In genomic region chr19:5062446-5062845, GRCm38 (mm10) we compare ENCODE assay signal across 19 mouse cellular contexts. TPM values are rescaled to one million over a fixed set of nuclear protein-coding genes. Genes with fewer than 3 reads are reported as not detected.
DNase-seq lines count a peak whose midpoint lies in the region; ATAC-seq and TF ChIP-seq lines count a peak whose summit lies in the region.
"Had no signal": no experiment of that assay in that cellular context is flagged by ENCODE, and none has a peak within 500 bp of the region (broad histone marks: within the 10 kb centered on the region; RNA-seq: fewer than 3 reads in every experiment).

No protein-coding gene starts in this region.

- no peak overlapping the region for H3K4me3 ChIP-seq in heart, adult 2 months
- H3K4me3 ChIP-seq: embryonic facial prominence, embryonic 12.5 days; heart, embryonic 15.5 days; limb, embryonic 12.5 days; liver, embryonic 15.5 days had no signal

- TF ChIP-seq CTCF in heart, adult 2 months (IDR thresholded peaks at IDR 0.05), result no peak

- H3K4me1 ChIP-seq in heart, adult 2 months (ENCODE audit: control insufficient read depth, insufficient read depth, low read length), result peaks cover 16% of the 10 kb centered on the region

- 58% methylated on average over 6 of the region's 6 CpGs for WGBS in heart, adult 2 months

- H3K27ac ChIP-seq in heart, adult 2 months, result no peak overlapping the region
- H3K27ac ChIP-seq: embryonic facial prominence, embryonic 12.5 days; heart, embryonic 15.5 days; limb, embryonic 12.5 days; liver, embryonic 15.5 days had no signal

- ATAC-seq in granulocyte monocyte progenitor cell, adult 5-6 weeks (replicated peaks; ENCODE audit: poor library complexity, severe bottlenecking), result no peak
- ATAC-seq in CD4-positive, CD25-positive, alpha-beta regulatory T cell, adult 4 months, result no peak

- no peak overlapping the region for H3K9ac ChIP-seq in heart, adult 2 months (ENCODE audit: low read depth, low read length)
- H3K9ac ChIP-seq: embryonic facial prominence, embryonic 12.5 days; heart, embryonic 15.5 days; limb, embryonic 12.5 days; liver, embryonic 15.5 days had no signal

- H3K79me2 ChIP-seq in heart, adult 2 months (replicated peaks; ENCODE audit: control insufficient read depth, insufficient read depth, low read length), result no peaks in the 10 kb centered on the region

- intact Hi-C loops in heart, adult 2 months (cut with DNase I), result no loop called here
- intact Hi-C loops in heart, postnatal 25 days (cut with DNase I), result no loop called here
- intact Hi-C loops in gastrocnemius, postnatal 36 days (cut with DNase I), result no loop called here

- no peaks in the 10 kb centered on the region for H3K36me3 ChIP-seq in heart, adult 2 months (ENCODE audit: control insufficient read depth, insufficient read depth, low read length)
- H3K36me3 ChIP-seq: embryonic facial prominence, embryonic 12.5 days; heart, embryonic 15.5 days; limb, embryonic 12.5 days; liver, embryonic 15.5 days had no signal

- H3K27me3 ChIP-seq in heart, adult 2 months (ENCODE audit: control insufficient read depth, insufficient read depth, low read length), result no peaks in the 10 kb centered on the region
- H3K27me3 ChIP-seq: embryonic facial prominence, embryonic 12.5 days; heart, embryonic 15.5 days; limb, embryonic 12.5 days had no signal

- no peak for TF ChIP-seq EP300 in heart, adult 2 months (IDR thresholded peaks at IDR 0.05; ENCODE audit: insufficient read depth, low read depth, low read length)

- DNase-seq in heart, adult 2 months, result peak; percentile 63 to 74
- no peak for DNase-seq in heart, postnatal 25 days (ENCODE audit: low spot score)
- peak; percentile 60 for DNase-seq in urinary bladder, postnatal 25 days (ENCODE audit: low spot score)
- DNase-seq in urinary bladder, adult 2 months (ENCODE audit: low spot score), result no peak
- DNase-seq in gastrocnemius, postnatal 36 days, result peak; percentile 57 to 74
- DNase-seq in yolk sac, embryonic 10.5 days (ENCODE audit: low spot score), result peak; percentile 72
- DNase-seq: adrenal gland, postnatal 36 days; cerebellum, adult 9-11 months; kidney, adult 9 months; kidney, postnatal 4 days; layer of hippocampus, postnatal 36 days; lung, postnatal 4 days; right cerebral cortex, postnatal 14 days had no signal

- TF ChIP-seq POLR2A in heart, adult 2 months (IDR thresholded peaks at IDR 0.05; ENCODE audit: insufficient read depth, low read depth, low read length), result no peak

RNA-seq across cellular contexts. Expression of gene Cd248, which starts 5.4 kb away (rescaled TPM):
- 10 to 100 TPM in 1 of 2 experiments, 1 to 10 TPM in 1; 9.3 to 12.2 TPM for total RNA-seq in heart, adult 2 months (2021)
- 18.1 and 20.0 TPM in 2 replicates for polyA plus RNA-seq in heart, adult 2 months (2012; rRNA removed)
- total RNA-seq in heart, postnatal 25 days (2021), result 10 to 100 TPM; 15.3 to 16.1 TPM
- polyA plus RNA-seq in urinary bladder, adult 2 months (2012; rRNA removed), result 77.2 and 103 TPM in 2 replicates
- total RNA-seq in gastrocnemius, postnatal 36 days (2021), result 10 to 100 TPM; 12.4 to 12.5 TPM
- total RNA-seq in granulocyte monocyte progenitor cell, adult 5-6 weeks (2014; fragmentation: Nextera tagmentation), result not detected in 2 replicates
- not detected in 2 replicates for total RNA-seq in granulocyte monocyte progenitor cell, adult 5-6 weeks (2017)
- polyA plus RNA-seq in CD4-positive, CD25-positive, alpha-beta regulatory T cell, adult 4 months (2017; shearing (Covaris generic)), result not detected

RNA-seq across cellular contexts. Expression of gene Rin1, which starts 12.2 kb away (rescaled TPM):
- 1 to 10 TPM; 1.2 to 1.8 TPM for total RNA-seq in heart, adult 2 months (2021)
- 2.1 and 3.0 TPM in 2 replicates for polyA plus RNA-seq in heart, adult 2 months (2012; rRNA removed)
- total RNA-seq in heart, postnatal 25 days (2021), result 1 to 10 TPM; 1.6 to 3.4 TPM
- 18.4 and 24.8 TPM in 2 replicates for polyA plus RNA-seq in urinary bladder, adult 2 months (2012; rRNA removed)
- total RNA-seq in gastrocnemius, postnatal 36 days (2021), result 1 to 10 TPM in 1 of 2 experiments, under 1 TPM in 1; 0.52 to 1.3 TPM
- total RNA-seq in granulocyte monocyte progenitor cell, adult 5-6 weeks (2014; fragmentation: Nextera tagmentation), result not detected in 2 replicates
- 0.21 and 1.0 TPM in 2 replicates for total RNA-seq in granulocyte monocyte progenitor cell, adult 5-6 weeks (2017)
- under 1 TPM; 0.14 to 0.17 TPM for polyA plus RNA-seq in CD4-positive, CD25-positive, alpha-beta regulatory T cell, adult 4 months (2017; shearing (Covaris generic))

RNA-seq across cellular contexts. Expression of gene Brms1, which starts 21.3 kb away (rescaled TPM):
- total RNA-seq in heart, adult 2 months (2021), result 10 to 100 TPM; 14.3 to 16.9 TPM
- polyA plus RNA-seq in heart, adult 2 months (2012; rRNA removed), result 17.0 and 18.1 TPM in 2 replicates
- total RNA-seq in heart, postnatal 25 days (2021), result 10 to 100 TPM; 11.4 to 12.3 TPM
- polyA plus RNA-seq in urinary bladder, adult 2 months (2012; rRNA removed), result 30.8 and 31.1 TPM in 2 replicates
- total RNA-seq in gastrocnemius, postnatal 36 days (2021), result 10 to 100 TPM; 11.5 to 14.1 TPM
- total RNA-seq in granulocyte monocyte progenitor cell, adult 5-6 weeks (2014; fragmentation: Nextera tagmentation), result 32.0 and 35.7 TPM in 2 replicates
- total RNA-seq in granulocyte monocyte progenitor cell, adult 5-6 weeks (2017), result 33.6 and 43.3 TPM in 2 replicates
- polyA plus RNA-seq in CD4-positive, CD25-positive, alpha-beta regulatory T cell, adult 4 months (2017; shearing (Covaris generic)), result 100 to 1,000 TPM in 1 of 2 experiments, 10 to 100 TPM in 1; 85.7 to 136 TPM

RNA-seq across cellular contexts. Expression of gene Tmem151a, which starts 22.9 kb away (rescaled TPM):
- 1 to 10 TPM; 2.6 to 2.8 TPM for total RNA-seq in heart, adult 2 months (2021)
- 1.9 and 3.3 TPM in 2 replicates for polyA plus RNA-seq in heart, adult 2 months (2012; rRNA removed)
- 1 to 10 TPM; 4.0 to 4.8 TPM for total RNA-seq in heart, postnatal 25 days (2021)
- polyA plus RNA-seq in urinary bladder, adult 2 months (2012; rRNA removed), result 2.8 and 3.9 TPM in 2 replicates
- under 1 TPM in 1 of 2 experiments, not detected in 1; 0.22 TPM for total RNA-seq in gastrocnemius, postnatal 36 days (2021)
- total RNA-seq in granulocyte monocyte progenitor cell, adult 5-6 weeks (2014; fragmentation: Nextera tagmentation), result 5.1 TPM in 1 of 2 replicates, not detected in the other
- total RNA-seq in granulocyte monocyte progenitor cell, adult 5-6 weeks (2017), result 0.62 TPM in 1 of 2 replicates, not detected in the other
- not detected for polyA plus RNA-seq in CD4-positive, CD25-positive, alpha-beta regulatory T cell, adult 4 months (2017; shearing (Covaris generic))

RNA-seq across cellular contexts. Expression of gene AC124502.3, which starts 23.8 kb away (rescaled TPM):
- total RNA-seq in heart, adult 2 months (2021), result 1 to 10 TPM; 1.3 to 2.3 TPM
- 0.08 and 0.15 TPM in 2 replicates for polyA plus RNA-seq in heart, adult 2 months (2012; rRNA removed)
- 1 to 10 TPM; 2.2 TPM for total RNA-seq in heart, postnatal 25 days (2021)
- 1.9 and 2.3 TPM in 2 replicates for polyA plus RNA-seq in urinary bladder, adult 2 months (2012; rRNA removed)
- under 1 TPM; 0.87 to 0.96 TPM for total RNA-seq in gastrocnemius, postnatal 36 days (2021)
- total RNA-seq in granulocyte monocyte progenitor cell, adult 5-6 weeks (2014; fragmentation: Nextera tagmentation), result 1.3 and 1.4 TPM in 2 replicates
- 5.4 TPM in 1 of 2 replicates, not detected in the other for total RNA-seq in granulocyte monocyte progenitor cell, adult 5-6 weeks (2017)
- polyA plus RNA-seq in CD4-positive, CD25-positive, alpha-beta regulatory T cell, adult 4 months (2017; shearing (Covaris generic)), result under 1 TPM; 0.35 to 0.80 TPM

Comparison
In these comparisons a context has a peak if more than half of its experiments do, and no peak if none do; other contexts are left out.
1. DNase-seq: peak in heart, adult 2 months (2 of 2), urinary bladder, postnatal 25 days (single experiment), gastrocnemius, postnatal 36 days (2 of 2) and yolk sac, embryonic 10.5 days (single experiment); none in heart, postnatal 25 days (single experiment) and urinary bladder, adult 2 months (single experiment).
2. RNA of gene Cd248, which starts 5.4 kb away (total RNA-seq): 15.3 to 16.1 TPM in heart, postnatal 25 days, 12.4 to 12.5 TPM in gastrocnemius, postnatal 36 days and 9.3 to 12.2 TPM in heart, adult 2 months; not detected in granulocyte monocyte progenitor cell, adult 5-6 weeks; every median in the first group is over 10 times any median in the second.